Mouse (Mus musculus) NIH3T3 (cell line): ENCODE measurements around the gene Btbd3.

ENCODE experiments used
- DNase-seq: peaks from one replicate; pipeline ENCODE4 v3.0.0-alpha.2; 2012; ENCODE audit warnings: low read depth

The Btbd3 gene

DNA sequence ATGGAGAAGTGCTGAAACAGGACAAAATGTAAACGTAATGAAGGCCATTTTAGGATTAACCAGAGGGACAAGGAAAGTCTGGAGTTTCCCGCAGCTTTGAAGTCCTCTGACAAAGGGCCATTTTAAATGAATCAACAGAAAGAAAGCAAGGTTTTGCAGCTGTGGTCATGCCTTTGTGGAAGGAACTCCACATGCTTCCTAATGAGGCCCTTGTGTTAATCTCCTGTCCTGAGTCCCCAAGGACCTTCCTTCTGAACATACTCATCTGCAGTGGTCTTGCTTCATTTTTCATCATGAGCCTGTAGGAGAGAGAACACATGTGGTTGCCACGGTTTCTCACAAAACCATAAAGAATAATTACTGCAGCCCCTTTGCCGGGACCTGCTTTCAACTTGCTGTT lies 275.6 kb downstream of the Btbd3 start:
- no peak for DNase-seq

DNA sequence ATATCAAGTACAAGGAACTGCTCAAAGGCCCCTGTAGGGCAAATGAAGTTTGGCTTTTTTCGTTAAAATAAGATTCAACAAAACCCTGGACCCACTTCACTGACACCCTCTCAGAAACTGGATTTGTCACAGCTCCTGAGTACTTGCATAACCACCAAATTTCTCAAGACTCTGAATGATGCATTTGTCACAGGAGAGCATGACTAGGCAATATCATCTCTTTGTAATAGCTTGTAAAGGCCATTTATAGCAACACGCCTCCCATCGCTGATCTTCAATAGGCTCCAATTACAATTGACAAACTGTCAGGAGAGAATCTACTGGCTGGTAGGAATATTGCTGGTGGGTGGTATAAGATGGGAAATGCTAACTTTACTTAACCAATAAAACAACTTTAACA lies 283.3 kb downstream of the Btbd3 start:
- DNase-seq: no peak

DNA sequence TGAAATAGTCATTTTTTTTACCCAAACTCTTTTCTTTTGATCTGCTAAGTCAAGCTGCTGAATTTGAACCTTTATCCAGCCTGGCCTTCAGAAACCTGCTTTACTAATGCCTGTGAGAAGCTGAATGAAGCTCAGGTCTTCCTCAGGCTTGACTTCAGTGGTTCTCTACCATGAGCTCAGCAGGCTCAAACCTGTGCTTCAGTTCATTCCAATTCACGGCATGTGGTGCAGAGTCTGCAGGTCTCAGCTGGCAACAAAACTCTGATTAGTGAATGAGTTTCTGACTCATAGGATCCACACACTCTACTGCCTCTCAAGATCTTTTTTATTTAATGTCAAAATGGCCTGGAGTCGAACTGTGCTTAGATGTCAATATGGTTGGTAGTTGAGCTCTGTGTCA lies 292.6 kb downstream of the Btbd3 start:
- no peak for DNase-seq

DNA sequence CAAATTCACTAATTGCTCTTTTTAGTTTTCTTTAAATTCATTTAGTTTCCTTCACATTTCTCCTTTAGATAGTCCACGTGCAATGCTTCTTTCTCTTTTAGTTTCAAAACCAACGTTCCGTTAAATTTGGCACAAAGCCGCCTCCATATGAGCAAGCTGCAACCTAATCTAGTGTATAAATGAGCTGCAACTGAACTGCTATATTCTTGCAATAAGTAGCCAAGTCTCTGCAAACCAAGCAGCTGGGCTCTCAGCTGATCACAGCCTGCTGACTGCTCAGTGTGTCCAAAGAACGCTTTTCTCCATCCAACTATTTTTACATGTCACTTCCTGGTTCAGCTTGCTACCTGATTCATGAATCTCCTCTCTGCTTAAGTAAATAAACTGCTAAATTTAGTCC lies 295.2 kb downstream of the Btbd3 start:
- DNase-seq: no peak

DNA sequence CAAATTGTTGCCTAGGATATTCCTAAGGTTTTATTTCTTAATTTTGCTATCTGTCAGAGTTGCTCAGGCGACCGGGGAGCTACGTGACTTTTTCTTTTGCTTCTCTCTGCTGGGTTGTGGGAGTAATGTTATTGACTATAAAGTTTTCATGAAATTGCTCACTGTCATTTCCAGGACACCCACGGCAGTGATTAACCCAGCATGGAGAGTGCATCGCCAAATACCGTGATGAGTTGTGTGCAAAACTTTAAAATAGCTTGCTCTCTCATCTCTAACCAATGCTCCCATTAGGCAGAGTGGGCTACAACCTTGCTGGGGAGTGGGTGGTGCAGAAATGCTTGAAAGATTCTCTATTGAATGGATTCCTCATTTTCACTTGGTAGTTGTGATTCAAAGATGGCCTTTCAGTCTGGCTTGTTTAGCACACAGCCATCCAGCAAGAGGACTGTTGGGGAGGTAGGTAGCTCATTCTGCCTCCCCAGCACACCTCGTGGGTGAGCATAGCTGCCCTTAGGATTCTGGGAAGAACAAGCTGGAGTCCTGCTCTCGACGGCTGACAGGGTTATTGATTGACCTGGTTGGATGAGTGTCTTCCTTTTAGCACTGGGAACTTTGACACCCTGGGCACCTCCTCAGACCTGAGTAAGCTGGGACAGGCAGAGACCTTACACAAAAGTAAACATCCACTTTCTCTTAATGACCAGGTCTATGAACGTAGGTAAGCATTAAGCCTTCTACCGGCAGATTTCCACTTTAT lies 298.9 kb downstream of the Btbd3 start:
- no peak for DNase-seq

DNA sequence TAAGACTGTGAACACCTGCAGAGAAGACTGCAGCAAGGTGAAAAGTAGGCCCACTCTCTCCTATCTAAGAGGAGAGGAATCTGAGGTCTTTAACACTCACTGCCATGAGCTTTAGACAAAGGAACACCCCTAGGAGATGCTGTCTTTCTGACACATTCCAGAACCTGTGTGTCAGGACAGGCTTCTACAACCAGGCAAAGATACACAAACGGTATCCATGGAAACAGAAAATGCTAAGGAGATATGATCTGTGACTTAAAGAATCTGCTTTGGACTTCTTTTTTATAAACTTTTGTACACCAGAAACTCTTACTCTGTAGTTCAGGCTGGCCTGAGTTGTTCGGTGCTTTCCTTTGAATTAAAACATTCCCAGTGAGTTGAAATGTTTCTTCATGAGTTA lies 329.6 kb downstream of the Btbd3 start:
- no peak for DNase-seq

DNA sequence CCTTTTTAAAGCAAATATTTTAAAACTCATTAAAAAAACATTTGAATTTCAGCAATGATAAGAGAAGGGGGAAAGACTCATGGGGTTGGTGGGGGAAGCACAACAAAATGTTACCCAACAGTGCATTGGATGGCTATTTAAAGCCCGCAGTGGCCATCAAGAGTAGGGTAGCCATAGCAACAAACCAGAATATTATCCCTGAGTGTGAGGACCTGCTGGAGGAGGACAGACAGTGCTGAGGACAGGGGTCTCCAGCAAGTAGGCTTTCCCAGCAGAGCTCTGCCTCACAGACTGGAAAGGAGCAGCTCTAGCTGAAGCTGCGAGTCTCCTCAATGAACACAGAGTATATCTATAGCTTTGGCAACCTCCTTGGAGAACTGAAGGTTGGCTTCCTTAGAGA lies 331.0 kb downstream of the Btbd3 start:
- no peak for DNase-seq

DNA sequence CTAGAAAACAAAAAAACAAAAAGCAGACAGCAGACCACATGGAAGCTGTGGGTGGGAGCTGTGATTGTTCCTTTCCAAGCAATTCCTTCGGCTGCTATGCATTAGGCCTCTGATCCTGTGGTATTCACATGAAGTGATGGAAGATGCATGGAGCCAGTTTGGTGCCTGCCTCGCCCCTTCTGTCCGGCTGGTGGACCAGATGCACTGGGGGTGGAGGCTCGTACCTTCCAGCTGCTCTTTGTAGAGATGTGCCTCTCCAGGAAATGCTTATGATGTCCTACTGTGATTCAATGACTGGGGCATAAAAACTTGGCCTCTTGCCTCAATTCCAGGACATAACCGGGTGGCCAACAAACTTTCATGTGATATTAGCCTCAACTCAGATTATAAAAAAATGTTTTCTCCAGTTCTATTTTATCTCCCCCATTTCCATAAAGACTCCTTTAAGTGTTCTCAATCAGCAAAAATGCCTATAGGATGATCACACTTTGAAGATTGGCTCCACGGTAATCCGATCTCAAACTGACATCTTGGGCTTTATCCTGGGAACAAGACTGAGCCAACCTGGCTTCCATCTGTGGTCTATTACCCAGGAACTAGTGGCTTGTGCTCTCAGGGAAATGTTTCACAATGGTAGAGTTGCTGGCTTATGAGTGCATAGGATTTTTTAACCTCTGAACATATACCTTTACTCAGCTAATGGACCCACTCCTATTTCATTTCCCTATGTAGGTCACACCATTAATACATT lies 331.6 kb downstream of the Btbd3 start:
- DNase-seq: no peak

DNA sequence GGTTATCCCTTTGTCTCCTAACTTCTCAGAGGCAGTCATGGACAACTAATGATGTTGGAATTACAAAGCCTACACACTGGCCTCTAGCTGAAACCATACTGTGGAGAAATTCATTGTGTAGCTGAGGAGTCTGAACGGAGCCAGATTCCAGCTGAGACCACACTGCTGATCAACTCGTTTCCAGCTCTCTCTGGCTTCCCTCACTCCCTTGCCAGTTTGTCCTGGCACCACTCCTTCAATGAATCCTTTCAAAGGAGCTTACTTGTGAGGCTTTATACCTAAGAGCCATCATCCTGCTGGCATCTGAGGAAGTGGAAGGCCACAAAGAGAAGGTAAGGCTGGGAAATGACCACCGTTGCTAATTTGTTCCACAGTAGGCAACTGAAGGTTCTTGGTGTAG lies 332.7 kb downstream of the Btbd3 start:
- no peak for DNase-seq

DNA sequence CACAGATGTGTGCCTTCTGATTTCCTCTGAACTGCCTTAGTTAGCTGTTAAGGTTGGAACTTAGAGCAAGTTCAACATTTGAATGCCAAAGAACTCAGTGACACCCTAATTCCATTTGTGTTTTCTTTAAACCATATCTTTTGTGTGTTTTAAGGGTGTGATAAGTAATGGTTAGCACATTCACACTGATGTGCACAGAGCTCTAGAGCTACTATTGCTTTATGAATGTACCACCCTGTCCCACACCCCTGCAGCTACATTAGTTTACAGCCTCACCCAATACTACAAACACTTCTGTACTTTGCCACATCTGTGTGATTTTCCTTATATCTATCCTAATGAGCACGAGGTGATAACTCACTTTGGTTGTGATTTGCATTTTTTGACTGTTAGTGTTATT lies 333.9 kb downstream of the Btbd3 start:
- DNase-seq: no peak

DNA sequence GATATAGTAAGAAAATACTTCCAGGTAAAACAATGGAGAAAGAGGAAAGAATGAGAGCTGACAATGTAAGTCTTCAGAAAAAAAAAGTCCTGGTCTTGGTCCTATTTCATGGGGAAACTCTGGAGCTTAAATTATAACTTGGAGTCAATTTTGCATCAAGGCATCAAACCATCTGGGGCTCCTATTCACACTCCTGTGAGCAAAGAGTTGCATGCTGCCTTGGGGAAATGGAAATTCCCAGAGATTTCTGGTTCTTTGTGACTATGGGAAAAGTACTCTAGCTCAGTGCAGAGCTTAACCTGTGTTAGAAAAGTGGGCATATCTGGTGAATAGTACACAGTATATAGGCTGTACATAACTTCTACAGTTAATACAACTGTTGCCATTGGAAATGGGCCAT lies 356.0 kb downstream of the Btbd3 start:
- DNase-seq: no peak

DNA sequence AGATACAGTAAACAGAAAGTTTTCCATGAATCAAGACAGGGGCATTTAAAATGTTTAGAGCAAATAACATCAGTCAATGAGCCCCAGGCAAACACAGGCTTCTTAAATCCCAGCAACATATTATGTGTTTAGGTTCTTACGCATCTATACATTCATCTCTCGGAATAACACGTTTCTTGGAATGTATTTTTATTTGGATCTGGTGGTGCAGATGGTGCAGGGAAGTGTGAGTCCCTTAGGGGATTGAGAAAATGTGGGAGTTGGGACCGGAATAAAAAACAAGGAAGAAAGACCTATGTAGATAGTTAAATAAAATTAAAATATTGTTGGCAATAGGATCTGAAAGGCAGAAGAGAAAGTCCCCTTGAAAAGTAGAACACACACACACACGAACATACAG lies 361.1 kb downstream of the Btbd3 start:
- DNase-seq: no peak
